Mouse (Mus musculus) layer of hippocampus, adult 9-11 months (tissue): ENCODE results near the gene Syce1l.

ENCODE experiments used
- DNase-seq: peaks from one replicate; pipeline ENCODE4 v3.0.0; 2022

Syce1l gene

DNA sequence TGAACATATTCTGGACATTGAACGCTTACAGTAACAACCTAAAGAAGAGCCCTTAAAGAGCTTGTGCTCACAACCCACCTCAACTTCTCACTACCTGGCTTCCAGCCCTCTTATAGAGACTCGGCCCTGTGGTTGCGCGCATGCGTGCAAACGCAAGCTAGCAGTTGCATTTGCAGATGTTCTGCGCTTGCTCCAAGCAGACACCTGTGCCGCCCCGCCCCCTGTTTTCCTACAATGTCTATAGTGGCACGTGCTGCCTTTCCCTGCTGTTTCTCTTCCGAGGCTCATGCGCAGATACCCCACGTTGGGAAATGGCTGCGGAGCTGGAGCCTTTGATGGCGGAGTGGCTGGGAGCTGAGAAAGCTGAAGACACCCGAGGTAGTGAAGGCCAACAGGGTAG, at the start of gene Syce1l:
Gene Syce1l (plus strand): TSS at position 288 of the 400 bp plus-strand sequence.
- no peak for DNase-seq

DNA sequence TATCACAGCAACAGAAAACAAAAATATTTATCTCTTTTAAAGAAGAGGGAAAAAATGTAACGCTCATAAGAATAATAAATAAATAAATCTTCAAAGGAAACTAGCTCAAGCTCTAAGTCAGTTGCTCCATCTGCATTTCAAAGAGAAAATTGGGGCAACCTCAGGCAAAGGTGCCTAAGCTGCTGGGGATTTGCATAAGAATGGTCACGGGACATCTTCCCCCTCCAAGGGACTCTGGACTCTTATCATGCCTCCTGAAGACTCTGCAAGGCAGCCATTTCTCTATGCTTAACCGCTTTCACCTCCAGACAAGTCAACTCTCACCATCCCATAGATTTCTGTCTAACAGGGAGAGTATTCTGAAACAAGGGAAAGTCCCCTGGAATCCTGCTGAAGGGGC, 44.6 kb upstream of the Syce1l start:
- no peak for DNase-seq

DNA sequence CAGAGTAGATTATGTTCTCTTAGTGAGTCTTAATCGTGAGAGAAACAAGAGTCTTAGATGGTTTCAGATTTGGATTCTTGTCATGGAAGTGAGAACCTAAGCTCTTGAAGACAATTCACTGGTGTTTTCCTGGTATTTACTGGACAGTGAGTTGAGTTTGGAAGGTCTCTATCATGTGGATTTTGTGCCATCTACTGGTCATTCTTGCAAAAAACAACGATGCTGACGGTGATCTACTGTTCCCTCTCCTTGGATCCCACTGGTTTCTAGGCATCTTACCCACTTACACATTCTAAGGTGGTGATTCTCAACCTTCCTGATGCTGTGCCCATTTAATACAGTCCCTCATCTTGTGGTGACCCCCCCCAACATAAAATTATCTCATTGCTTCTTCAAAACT, 10.4 kb upstream of the Syce1l start:
- DNase-seq: peak; percentile 48

DNA sequence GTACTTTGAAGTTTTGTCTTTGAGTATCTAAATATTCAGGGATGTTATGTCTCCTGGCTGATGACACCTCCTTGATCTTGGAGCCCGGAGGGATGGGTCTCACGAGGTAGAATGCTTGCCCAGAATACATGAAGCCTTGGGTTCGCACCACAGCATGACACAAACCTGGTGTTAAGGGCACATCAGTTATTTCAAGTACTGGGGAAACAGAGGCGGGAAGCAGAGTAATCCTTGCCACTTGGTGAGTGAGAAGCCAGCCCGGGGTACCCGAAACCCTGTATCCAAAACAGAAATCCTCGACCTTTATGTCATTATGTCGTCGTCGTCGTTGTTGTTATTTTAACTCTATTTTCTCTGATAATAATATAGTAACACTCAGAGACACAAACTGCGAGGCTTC, 8.9 kb upstream of the Syce1l start:
- no peak for DNase-seq

DNA sequence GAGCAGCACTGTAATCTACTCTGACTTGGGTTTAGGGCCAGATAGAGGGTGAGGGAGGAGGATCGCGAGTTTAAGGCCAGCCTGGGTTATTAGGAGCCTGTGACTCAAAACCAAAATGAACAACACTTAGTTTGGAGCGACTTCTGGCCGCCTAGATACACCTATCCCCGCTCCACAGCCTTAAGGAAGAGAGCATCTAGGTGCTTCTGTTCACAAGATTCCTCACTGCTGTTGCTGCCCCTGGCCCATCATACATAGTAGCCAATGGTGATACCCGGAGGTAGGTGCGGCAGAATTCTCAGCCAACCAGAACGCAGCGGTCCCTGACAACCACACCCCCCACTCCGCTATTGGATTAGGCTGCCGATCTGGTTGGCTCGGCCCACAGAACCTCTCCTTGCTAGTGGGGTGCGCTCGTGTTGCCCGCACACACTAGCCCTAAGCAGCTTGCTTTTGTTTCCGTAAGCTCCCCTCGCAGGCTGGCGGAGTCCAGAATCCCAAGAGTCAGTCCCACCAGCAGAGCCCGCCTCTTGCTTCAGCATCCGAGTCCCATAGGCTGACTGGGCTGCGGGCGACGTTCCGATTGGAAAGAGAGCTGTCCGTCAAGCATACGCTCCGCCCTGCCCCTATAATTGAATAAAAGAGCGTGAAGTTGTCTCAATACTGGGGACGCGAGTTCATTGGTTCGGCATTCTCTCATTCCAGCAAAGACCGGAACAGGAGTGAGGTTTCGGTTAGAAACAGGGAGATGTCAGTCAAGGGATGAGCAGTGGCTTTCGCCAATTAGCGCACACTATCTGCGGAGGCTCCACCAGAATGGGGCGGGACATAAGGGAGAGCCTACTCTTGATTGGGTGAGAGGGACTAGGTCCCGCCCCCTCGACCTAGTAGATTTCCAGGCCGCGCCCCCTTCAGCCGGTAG, 8.1 kb upstream of the Syce1l start, which contains the start of gene Mon1b:
Gene Mon1b (plus strand): TSS at position 918 of the 922 bp plus-strand sequence.
- DNase-seq: peak; percentile 99

DNA sequence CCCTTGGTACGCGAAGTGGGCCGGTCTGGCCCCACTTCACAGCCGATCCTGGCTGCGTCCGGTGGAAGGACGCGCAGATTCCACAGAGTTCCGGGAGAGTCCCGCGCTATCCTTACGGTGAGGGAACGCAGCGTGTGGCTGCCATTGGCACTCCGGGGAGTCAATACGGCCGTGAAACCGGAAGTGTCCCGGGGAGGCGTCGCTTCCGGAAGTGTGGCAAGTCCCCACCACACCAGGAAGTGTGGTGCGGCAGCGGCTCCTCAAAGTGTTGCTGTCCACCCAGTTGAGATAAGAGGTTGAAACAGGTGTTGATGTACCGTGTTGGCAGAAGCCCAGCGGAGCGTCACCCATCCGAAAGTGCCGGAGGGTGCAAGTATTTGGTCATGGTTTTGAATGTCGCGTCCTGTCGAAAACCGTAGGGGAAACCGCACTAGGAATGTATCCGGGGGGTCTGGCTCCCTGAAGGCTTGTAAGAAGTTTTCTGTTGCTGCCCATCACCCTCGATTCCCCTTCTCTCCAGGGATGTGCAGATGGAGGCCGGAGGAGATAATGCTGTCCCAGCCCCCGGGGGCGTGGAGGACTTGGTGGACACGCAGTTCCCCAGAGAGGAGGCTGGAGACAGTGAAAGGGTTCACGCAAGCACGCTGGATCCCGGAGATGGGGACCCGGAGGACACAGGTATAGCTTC, 7.3 kb upstream of the Syce1l start:
- no peak for DNase-seq

DNA sequence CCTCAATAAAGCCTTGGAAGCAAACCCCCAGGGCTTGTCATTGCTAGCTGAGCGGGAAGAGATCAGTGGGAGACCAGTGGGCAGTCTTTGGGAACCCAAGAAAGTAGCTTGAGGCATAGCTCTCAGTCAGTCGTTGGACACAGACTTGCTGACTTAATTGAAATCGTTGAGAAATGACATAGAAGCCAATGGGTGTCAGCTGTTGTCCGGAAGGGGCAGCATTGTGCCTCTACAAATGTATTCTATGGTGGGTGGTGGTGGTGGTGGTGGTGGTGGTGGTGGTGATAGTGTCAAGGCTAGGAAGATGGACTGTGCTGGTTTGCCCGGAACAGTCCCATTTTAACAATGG, 6.8 kb upstream of the Syce1l start:
- DNase-seq: no peak

DNA sequence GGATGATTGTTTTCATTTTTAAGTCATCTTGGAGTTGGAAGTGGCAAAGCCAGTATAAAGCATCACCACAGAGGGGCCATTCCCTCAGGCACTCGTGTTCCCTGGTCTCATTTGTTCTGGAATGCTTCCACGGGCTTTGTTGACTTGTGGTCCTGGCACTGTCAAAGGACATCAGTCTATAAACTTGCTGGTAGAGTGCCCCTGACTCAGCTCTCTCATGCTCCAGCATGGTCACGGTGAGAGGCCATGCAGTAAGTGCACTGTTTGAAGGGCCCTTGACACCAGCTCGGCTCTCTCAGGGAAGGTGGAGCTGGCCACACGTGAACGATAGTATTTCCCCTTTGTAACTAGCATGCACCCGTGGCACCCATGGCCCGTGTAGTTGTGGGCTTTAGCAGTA, 2.7 kb upstream of the Syce1l start:
- no peak for DNase-seq

DNA sequence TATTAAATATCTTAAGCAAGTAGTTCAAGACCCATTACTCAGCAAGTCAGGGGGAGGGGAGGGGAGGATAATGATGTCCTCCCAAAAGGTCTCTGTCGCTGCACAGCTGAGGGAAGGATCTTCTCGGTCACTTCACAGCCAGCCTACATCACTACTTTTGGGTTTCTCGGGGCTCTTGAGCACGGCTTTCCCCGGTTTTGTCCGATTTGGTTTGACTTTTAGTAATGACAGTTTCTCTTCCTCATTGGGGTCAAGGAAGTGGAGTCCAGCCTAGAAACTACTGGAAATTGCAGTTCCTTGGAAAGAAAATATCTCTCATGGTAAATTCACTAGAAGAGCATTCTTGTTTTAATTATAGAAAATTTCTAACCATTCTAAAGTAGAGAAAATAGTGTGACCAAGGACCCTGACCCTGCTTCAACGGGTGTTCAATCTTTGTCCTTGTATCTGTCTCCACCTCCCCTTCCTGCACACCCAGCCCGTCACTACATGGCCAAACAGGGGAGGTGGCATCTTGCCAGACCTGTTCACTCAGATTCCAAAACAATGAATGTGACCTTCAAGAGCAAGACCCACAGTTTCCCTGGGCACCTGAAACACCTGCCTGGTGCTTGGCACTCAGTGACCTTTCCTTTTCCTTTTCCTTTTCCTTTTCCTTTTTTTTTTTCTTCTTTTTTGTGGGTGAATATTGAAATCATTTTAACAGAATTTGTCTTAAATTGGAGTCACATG, 632 bp downstream of the Syce1l start:
- DNase-seq: no peak

DNA sequence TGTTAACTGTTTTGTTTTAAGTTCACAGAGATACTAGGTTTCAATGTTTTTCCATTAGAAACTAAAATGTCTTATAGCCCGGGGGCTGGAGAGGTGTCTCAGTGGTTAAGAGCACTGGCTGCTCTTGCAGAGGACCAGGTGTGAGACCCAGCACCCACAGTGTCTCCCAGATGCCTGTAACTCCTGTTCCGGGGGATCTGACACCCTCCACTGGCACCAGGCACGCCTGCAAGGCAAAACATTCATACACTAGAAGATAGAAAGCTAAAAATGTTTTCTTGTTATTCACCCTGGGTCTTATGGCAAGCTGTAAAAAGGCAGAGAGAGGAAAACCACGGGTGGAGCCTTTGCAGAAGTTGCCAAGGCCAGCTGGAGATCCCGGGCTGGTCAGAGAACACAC, 2.2 kb downstream of the Syce1l start:
- DNase-seq: no peak

DNA sequence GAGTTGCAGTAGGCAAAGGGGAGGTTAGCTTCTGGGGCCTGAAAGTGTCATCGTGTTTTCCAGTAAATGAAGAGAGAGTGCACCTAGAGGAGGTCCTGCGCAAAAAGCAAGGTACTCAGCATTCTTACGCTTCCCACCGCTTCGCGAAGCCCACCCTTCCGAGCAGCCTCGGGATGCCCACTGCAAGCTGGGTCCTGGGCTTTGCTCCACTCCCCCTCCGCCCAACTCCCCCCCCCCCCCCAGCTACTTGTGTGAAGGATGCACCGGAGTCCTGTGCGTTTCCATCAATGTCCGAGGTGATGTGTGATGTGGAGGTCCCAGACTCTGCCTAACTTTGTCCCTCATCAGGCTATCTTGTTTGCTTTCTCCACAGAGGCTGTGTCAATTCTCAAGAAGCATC, 9.4 kb downstream of the Syce1l start:
- no peak for DNase-seq

DNA sequence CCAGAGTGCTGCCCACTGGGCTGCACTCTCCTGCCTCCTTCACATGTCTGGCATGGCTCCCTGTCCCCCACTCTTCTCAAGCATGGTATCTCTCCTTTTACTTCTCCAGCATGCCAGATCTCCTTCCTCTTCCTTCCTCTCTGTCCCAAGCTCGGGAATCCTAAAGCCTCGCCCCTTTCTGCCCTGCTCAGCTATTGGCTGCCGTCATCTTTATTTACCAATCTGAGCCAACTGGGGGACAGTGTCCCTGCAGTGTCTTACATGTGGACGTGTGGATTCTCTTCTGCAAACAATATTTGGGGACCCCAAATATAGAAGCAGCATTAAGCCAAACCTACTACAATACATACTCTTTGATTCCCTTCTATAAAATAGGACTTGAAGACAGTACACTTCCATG, 10.1 kb downstream of the Syce1l start:
- no peak for DNase-seq

DNA sequence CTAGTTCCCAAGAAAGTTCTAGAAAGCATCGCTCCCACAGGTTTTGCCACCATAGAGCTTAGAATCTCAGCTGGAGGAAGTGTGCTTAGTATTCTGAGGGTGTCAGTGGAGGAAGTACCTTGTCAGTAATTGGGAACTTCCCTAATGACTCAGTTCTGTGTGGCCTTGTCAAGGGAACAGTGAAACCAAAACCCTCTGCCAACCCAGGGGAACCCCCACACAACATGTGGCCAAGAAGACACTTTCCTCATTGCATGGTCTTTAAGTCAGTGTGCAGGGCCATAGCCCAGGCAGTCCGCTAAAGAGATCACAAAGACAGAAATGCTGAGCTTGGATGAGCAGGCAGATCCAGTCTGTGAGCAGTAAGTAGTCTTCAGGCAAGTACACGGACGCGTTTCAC, 13.1 kb downstream of the Syce1l start:
- DNase-seq: no peak

DNA sequence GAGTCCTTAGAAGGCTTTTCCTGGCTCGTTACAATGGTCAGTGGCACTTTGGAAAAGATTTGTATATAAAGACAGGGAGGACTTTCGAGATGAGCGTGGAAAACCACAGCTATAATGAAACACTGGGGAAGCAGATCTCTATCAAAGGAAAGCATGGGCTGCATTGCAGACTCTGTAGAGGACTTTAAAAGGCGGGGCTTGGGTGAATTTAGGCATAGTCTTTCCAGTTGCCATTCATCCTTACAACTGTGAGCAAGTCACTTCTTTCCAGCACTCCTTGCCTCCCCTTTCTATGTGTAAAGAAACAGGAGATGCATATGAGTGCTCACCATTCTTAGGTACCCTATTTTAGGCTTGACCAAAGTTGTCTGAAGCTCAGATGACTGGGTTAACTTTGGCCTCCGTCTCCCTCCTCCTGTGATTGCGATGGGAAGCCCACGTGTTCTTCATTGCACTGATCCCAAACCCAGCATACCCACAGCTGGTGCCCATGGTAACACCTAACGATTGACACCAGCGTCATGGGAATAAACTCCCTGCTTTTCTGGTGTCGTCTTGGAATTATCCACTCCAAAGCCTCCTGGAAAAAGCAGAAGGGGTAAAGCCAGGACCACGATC, 13.8 kb downstream of the Syce1l start:
- no peak for DNase-seq

DNA sequence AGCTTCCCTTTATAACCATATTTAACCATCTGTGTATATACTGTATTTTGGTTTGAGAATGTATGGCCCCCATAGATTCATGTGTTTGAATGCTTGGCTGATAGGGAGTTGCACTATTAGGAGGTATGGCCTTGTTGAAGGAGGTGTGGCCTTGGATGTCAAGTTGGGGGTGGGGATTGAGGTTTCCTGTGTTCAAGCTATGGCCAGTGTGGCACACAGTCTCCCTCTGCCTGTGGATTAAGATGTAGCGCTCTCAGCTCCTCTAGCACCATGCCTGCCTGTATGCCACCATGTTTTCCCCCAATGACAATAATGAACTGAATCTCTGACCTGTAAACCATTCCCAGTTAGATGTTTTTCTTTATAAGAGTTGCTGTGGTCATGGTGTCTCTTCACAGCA, 17.1 kb downstream of the Syce1l start:
- no peak for DNase-seq

DNA sequence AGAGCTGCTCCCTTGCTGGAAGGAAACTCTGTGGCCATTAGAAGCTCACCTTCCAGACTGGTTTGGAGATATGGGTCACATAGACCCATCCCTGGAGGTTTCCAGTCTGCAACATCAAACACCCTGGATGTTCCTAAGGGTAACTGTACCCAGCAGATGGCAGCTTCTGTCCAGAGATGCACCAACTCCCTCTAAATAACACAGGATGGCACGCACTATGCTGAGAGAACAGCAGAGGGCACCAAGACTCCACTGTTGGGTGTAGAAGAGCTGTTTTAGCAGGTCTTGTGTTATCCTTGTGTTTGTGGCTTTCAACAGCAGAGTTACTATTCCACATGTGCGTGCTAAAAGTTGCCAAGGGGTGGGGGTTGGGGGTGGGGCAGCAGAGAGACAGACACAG, 21.5 kb downstream of the Syce1l start:
- peak; percentile 81 for DNase-seq

DNA sequence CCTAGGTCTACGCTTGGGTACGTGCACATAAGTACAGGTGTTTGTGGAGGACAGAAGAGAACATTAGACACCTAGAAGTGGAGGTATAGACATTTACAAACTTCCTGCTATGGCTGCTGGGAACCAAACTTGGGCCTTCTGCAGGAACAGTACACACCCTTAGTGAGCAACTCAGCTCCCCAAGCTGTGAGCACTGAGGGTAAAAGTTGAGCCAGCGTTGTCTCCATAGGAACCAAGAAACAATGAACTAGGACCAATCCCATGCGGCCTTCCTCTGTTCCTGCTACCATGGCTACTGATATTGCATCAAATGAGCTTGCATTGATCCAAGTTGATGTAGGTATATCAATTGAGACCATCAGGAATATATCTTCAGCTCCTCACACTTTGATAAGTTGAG, 22.0 kb downstream of the Syce1l start:
- no peak for DNase-seq

DNA sequence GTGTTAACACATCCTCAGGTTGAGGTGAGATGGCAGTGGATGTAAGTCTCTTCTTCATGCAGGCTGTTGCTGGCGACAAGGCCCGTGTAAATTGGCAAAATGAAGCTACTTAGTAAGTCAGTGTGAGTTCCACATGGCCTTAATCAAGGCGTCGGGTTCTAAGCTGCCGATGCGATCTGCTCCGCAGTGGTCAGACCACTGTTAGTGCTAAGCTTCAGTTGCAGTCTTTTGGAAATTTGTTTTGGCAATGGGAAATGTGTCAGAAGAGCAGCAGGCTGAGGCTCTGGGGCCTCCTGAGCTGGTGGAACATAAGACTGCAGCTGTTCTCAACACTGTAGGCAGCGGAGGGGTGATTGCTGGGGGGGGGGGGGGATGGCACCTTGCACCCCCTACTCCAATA, 22.9 kb downstream of the Syce1l start:
- DNase-seq: no peak

DNA sequence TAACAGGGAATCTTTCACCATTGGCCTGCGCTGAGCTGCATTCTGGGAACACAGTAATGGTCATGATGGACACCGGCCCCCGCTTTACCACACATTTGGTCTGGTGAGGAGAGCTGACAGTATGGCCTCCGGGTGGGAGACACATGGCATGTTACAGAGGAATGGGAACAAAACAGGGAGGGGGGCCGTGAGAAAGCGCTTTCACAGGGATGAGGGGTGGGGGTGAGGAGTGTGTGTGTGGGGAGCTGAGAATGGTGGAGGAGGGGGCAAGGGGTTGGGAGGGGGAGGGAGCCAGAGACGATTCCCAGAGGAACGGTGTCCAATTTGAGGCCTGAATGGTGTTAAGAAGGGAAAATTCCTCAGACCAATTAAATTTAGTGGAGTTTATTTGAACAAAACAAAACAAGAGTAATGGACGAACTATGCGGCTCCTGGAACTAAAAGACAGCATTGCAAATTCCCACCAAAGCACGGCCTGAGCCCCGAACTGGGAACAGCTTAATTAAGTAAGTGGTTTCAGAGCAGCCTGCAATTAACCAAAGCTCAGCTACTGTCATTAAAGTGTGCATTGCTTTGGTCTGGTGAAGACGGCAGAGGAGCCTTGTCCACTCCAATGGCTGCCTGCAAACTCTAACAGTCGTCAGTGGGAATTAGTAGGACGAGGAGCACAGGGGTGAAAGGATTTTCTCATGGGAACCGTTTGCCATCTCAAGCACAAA, 23.9 kb downstream of the Syce1l start:
- DNase-seq: no peak

DNA sequence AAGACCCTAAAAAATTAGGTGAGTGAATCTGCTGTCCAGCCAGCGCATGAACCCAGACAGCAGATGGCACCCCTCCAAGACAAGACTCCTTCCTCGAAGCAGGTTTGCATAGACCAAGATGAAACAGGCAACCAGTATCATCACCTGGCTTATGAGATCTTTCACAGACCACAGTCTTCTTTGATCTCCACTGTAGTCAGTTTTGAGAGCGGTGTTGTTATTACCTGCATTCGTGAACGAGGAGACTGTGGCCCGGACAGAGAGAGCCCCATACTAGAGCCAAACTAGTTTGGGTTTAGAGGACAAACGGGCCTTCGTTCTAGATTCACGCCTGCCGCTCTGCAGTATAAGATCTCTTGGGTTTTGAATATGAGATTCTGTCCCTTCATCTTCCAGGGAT, 26.9 kb downstream of the Syce1l start:
- DNase-seq: no peak

DNA sequence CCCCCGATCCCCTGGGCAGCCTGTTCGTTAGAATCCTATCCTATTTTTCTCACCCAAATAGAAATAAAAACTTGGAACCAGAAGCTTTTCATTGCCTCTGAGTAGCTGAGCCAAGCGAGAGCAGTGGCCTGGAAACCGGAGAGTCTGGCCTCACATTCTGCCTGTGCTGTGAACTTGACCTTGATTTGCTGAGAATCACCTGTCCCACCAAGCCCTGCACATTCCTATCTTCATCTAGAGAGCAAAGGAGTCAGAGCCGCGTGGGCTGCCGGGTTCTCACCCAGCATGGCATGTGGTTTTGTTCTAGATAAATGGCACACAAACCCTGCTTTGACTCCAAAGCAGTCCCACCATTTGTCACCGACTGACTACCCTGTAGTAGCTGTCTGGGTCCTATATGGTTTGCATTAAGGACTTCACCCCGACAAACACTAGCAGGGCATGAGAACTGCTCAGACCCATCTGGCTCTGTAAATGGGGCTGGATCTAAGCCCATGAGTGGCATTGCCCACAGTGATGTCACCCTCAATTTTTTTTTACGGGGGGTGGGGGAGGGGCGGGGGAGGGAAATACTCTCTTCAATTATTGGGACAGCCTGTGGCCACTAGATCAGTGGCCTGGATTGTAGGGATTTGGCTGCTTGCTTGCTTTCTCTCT, 29.7 kb downstream of the Syce1l start:
- no peak for DNase-seq

DNA sequence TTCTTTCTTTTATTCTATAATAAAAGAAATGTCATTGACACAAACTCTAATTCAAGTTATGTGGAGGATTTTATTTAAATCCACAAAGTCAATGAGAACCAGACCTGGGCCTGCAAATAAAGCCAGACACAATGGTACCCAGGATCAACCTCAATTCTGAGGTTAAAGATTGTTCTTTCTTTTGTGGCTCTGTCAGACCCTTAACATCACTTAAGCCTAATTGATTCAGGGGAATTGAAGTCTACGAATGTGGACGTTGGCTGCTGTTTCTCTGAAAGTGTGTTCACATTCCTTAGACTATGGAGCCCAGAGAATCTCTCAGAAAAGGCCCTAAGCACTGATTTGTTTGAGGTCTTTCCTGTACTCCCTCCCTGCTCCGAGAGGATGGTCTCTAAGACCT, 30.3 kb downstream of the Syce1l start:
- DNase-seq: no peak
